19 mouse cellular contexts compared by ENCODE assay signal in the genomic region with DNA sequence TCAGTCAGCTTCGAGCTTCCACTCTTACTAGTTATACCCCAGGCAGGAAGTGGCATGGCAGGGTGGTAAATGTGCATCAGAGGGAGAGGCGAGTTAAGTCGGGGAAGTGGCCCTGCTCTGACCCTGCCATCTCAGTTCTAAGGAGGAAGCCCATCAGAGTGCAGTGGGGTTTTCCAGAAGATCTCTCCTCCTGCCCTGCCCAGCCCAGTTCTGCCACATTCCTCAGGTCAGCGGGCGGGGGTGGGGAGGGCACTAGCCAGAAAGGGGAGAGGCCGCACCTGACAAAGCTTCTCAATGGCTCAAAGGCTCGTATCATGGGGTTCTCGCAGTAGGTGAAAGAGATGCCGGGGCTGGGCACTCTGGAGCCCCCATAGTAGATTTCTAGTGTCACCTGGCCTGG. TPM values are rescaled to one million over a fixed set of nuclear protein-coding genes. Genes with fewer than 3 reads are reported as not detected.
DNase-seq lines count a peak whose midpoint lies in the region; ATAC-seq and TF ChIP-seq lines count a peak whose summit lies in the region.
"Had no signal": no experiment of that assay in that cellular context is flagged by ENCODE, and none has a peak within 500 bp of the region (broad histone marks: within the 10 kb centered on the region; RNA-seq: fewer than 3 reads in every experiment).

No protein-coding gene starts in this region.

- no peak overlapping the region for H3K4me3 ChIP-seq in stomach, postnatal 0 days (ENCODE audit: low read depth, low read length)
- H3K4me3 ChIP-seq: forebrain, embryonic 13.5 days; limb, embryonic 13.5 days; liver, embryonic 15.5 days; neural tube, embryonic 12.5 days had no signal

- TF ChIP-seq EP300 in stomach, postnatal 0 days (optimal IDR thresholded peaks at IDR 0.05), result no peak

- H3K9me3 ChIP-seq in stomach, postnatal 0 days (ENCODE audit: control insufficient read depth, low read length), result no peaks in the 10 kb centered on the region
- H3K9me3 ChIP-seq: forebrain, embryonic 13.5 days; G1E; limb, embryonic 13.5 days; liver, embryonic 15.5 days; neural tube, embryonic 12.5 days had no signal

- DNase-seq in ovary, postnatal 36 days (ENCODE audit: low spot score), result peak; percentile 10
- no peak for DNase-seq in ovary, postnatal 10 days (ENCODE audit: low spot score)
- peak; percentile 80 to 87 for DNase-seq in lung, adult 18-20 months
- DNase-seq in lung, postnatal 10 days, result peak; percentile 52
- peak; percentile 73 for DNase-seq in stomach, postnatal 0 days (ENCODE audit: low spot score)
- no peak for DNase-seq in thymus, postnatal 10 days (ENCODE audit: low spot score in 2 of 2)
- no peak for DNase-seq in heart, adult 9 months (ENCODE audit: low spot score in 2 of 2)
- DNase-seq: cerebellum, postnatal 14 days; embryo, embryonic 11 days; gastrocnemius, postnatal 25 days; heart, postnatal 10 days; kidney, adult 8-10 months; right cerebral cortex, postnatal 14 days had no signal

- H3K36me3 ChIP-seq in stomach, postnatal 0 days (ENCODE audit: control insufficient read depth, insufficient read depth, low read length), result peaks cover 83% of the 10 kb centered on the region

- H3K27me3 ChIP-seq in stomach, postnatal 0 days (ENCODE audit: control insufficient read depth, insufficient read depth, low read length), result no peaks in the 10 kb centered on the region
- H3K27me3 ChIP-seq: forebrain, embryonic 13.5 days; limb, embryonic 13.5 days; liver, embryonic 15.5 days; neural tube, embryonic 12.5 days had no signal

- no peak overlapping the region for H3K9ac ChIP-seq in stomach, postnatal 0 days (ENCODE audit: low read length)
- H3K9ac ChIP-seq: forebrain, embryonic 13.5 days; hindbrain, embryonic 14.5 days; limb, embryonic 13.5 days; liver, embryonic 15.5 days; neural tube, embryonic 12.5 days had no signal

- TF ChIP-seq CTCF in stomach, postnatal 0 days (IDR thresholded peaks at IDR 0.05; ENCODE audit: low read depth), result no peak

- no peak overlapping the region for H3K4me2 ChIP-seq in stomach, postnatal 0 days (replicated peaks; ENCODE audit: low read depth)
- H3K4me2 ChIP-seq: forebrain, embryonic 13.5 days; hindbrain, embryonic 14.5 days; limb, embryonic 13.5 days; liver, embryonic 15.5 days; neural tube, embryonic 12.5 days had no signal

- 58% methylated on average over 9 of the region's 9 CpGs for WGBS in stomach, postnatal 0 days

- H3K27ac ChIP-seq in stomach, postnatal 0 days (replicated peaks), result peak overlapping the region; percentile 30; the same call in 1 of the 2 replicates
- H3K27ac ChIP-seq: forebrain, embryonic 13.5 days; hindbrain, embryonic 14.5 days; limb, embryonic 13.5 days; liver, embryonic 15.5 days; neural tube, embryonic 12.5 days had no signal

- no peaks in the 10 kb centered on the region for H3K4me1 ChIP-seq in stomach, postnatal 0 days (replicated peaks; ENCODE audit: control insufficient read depth, insufficient read depth)
- H3K4me1 ChIP-seq: forebrain, embryonic 13.5 days; limb, embryonic 13.5 days; liver, embryonic 15.5 days; neural tube, embryonic 12.5 days had no signal

- peak; percentile 47 for ATAC-seq in stomach, postnatal 0 days (ENCODE audit: low FRiP score, low TSS enrichment)
- ATAC-seq: forebrain, embryonic 13.5 days had no signal

RNA-seq across cellular contexts. Expression of gene Mapk11, which starts 12.0 kb away (rescaled TPM):
- 1.8 and 2.1 TPM in 2 replicates for polyA plus RNA-seq in stomach, postnatal 0 days (2015; fragmentation: Nextera tagmentation; extraction: Ambion mirVana)

RNA-seq across cellular contexts. Expression of gene Plxnb2, which starts 19.2 kb away (rescaled TPM):
- 75.2 and 85.9 TPM in 2 replicates for polyA plus RNA-seq in stomach, postnatal 0 days (2015; fragmentation: Nextera tagmentation; extraction: Ambion mirVana)

RNA-seq across cellular contexts. Expression of gene Mapk12, which starts 20.9 kb away (rescaled TPM):
- polyA plus RNA-seq in stomach, postnatal 0 days (2015; fragmentation: Nextera tagmentation; extraction: Ambion mirVana), result 3.1 and 3.2 TPM in 2 replicates
- polyA plus RNA-seq: G1E had no signal

RNA-seq across cellular contexts. Expression of gene Hdac10, which starts 32.9 kb away (rescaled TPM):
- 10.7 and 12.4 TPM in 2 replicates for polyA plus RNA-seq in stomach, postnatal 0 days (2015; fragmentation: Nextera tagmentation; extraction: Ambion mirVana)

RNA-seq across cellular contexts. Expression of gene Dennd6b, which starts 34.9 kb away (rescaled TPM):
- polyA plus RNA-seq in stomach, postnatal 0 days (2015; fragmentation: Nextera tagmentation; extraction: Ambion mirVana), result 4.1 and 5.3 TPM in 2 replicates

Comparison
In these comparisons a context has a peak if more than half of its experiments do, and no peak if none do; other contexts are left out.
1. DNase-seq: peak in ovary, postnatal 36 days (single experiment), lung, adult 18-20 months (2 of 2), lung, postnatal 10 days (single experiment) and stomach, postnatal 0 days (single experiment); none in ovary, postnatal 10 days (single experiment), thymus, postnatal 10 days (0 of 2) and heart, adult 9 months (0 of 2).